Mouse (Mus musculus): ENCODE measurements at regions not wholly inside any gene's neighbourhood (a gene's known extent, or its start where the extent isn't known, plus 50 kb on each side); places are given as distances from the start of the nearest gene placed in this dataset.

DNA sequence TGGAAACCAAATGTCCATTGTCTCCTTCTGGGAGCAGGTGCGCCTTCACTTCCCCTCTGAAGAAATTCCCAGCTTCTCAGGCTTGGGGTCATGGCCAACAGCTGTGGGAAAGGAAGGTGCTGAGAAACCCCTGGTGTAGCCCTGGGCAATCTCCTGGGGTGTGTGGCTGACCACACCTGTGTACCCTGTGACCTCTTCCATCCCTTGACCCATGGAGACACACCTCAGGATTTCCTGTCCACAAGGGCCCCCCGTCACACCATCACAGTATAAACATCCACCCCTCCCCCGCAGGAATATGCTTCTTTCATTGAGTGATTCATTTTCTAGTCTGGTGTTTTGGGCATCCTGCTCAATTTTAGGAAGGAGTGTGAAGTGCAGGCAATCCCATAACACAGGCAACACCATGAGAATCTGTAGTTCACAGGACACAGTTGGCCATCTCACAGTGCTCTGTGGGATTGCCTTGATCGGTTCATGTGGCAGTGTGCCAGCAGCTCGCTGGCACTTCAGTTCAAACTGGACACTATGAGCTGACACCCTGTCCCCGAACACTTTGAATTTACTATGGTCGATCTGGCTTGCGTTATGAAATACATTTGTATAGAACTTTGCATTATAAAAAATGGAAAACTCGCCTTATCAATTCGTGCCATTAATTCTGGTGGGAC lies 291.1 kb upstream of the Igfbp3 start:
- H3K4me3 ChIP-seq: no peak overlapping the region
- H3K9me3 ChIP-seq: no peaks in the 10 kb centered on the region
- H3K36me3 ChIP-seq (replicated peaks): no peaks in the 10 kb centered on the region
- no peak overlapping the region for H3K27ac ChIP-seq (replicated peaks)
- H3K27me3 ChIP-seq (replicated peaks; ENCODE audit: low read depth, poor library complexity, severe bottlenecking): no peaks in the 10 kb centered on the region
- DNase-seq (ENCODE audit: low spot score): peak; percentile 10
- peaks cover 14% of the 10 kb centered on the region; the same call in 1 of the 2 replicates for H3K4me1 ChIP-seq
- WGBS: 86% methylated on average over 10 of the region's 10 CpGs

- Histone ChIP-seq H3K4me1 (peaks cover 14% of the 10 kb centered on the region; the same call in 1 of the 2 replicates), H3K27ac (replicated peaks) (no peak overlapping the region), H3K27me3 (replicated peaks; ENCODE audit: low read depth, poor library complexity, severe bottlenecking) (no peaks in the 10 kb centered on the region), H3K4me3 (no peak overlapping the region), H3K9me3 (no peaks in the 10 kb centered on the region), H3K36me3 (replicated peaks) (no peaks in the 10 kb centered on the region)
- no peak for DNase-seq (ENCODE audit: low spot score)
- WGBS: 64% methylated on average over 2 of the region's 2 CpGs
Observed at GRCm38 (mm10) chr11:7502679-7503078, 289.0 kb upstream of the Igfbp3 start.

GRCm38 (mm10) chr11:7502045-7502444 lies 288.3 kb upstream of the Igfbp3 start:
- no peaks in the 10 kb centered on the region for H3K36me3 ChIP-seq (replicated peaks)
- H3K4me3 ChIP-seq: no peak overlapping the region
- H3K9me3 ChIP-seq: no peaks in the 10 kb centered on the region
- DNase-seq (ENCODE audit: low spot score): no peak
- peaks cover 14% of the 10 kb centered on the region; the same call in 1 of the 2 replicates for H3K4me1 ChIP-seq
- no peaks in the 10 kb centered on the region for H3K27me3 ChIP-seq (replicated peaks; ENCODE audit: low read depth, poor library complexity, severe bottlenecking)
- no peak overlapping the region for H3K27ac ChIP-seq (replicated peaks)
- WGBS: 76% methylated on average over 2 of the region's 2 CpGs

DNA sequence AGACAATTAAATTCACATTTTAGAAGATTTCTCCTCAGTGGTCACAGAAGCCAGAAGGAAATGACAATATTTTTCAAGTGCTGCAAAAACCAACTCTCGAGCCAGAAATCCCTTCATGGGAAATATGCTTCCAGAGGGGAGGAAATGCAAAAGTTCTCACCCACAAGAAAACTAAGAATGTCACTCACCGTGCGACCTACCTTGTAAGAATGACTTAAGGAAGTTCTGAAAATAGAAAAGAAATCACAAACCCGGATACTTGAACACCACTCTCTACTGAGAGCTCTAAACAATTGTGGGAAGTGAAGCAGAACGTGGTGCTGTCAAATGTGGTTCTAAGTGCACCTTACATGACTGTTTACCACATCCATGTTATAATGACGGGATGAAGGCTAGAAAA lies 284.1 kb upstream of the Igfbp3 start:
- Histone ChIP-seq H3K9me3 (no peaks in the 10 kb centered on the region), H3K27me3 (replicated peaks; ENCODE audit: low read depth, poor library complexity, severe bottlenecking) (no peaks in the 10 kb centered on the region), H3K4me1 (0 out of 2 replicates have a peak, but pooled peaks cover 3% of the 10 kb centered on the region), H3K27ac (replicated peaks) (no peak overlapping the region), H3K4me3 (no peak overlapping the region), H3K36me3 (replicated peaks) (no peaks in the 10 kb centered on the region)
- no peak for DNase-seq (ENCODE audit: low spot score)
- 86% methylated on average over 6 of the region's 6 CpGs for WGBS

- DNase-seq (ENCODE audit: low spot score): no peak
- WGBS: 88% methylated on average over 7 of the region's 7 CpGs
- Histone ChIP-seq H3K4me3 (no peak overlapping the region), H3K4me1 (no peaks in the 10 kb centered on the region), H3K27me3 (replicated peaks; ENCODE audit: low read depth, poor library complexity, severe bottlenecking) (no peaks in the 10 kb centered on the region), H3K27ac (replicated peaks) (no peak overlapping the region), H3K9me3 (no peaks in the 10 kb centered on the region), H3K36me3 (replicated peaks) (no peaks in the 10 kb centered on the region)
Observed at GRCm38 (mm10) chr11:7473832-7474545, 260.3 kb upstream of the Igfbp3 start.

- DNase-seq (ENCODE audit: low spot score): no peak
- WGBS: 71% methylated on average over 1 of the region's 1 CpGs
- H3K4me1 ChIP-seq: no peaks in the 10 kb centered on the region
- H3K36me3 ChIP-seq (replicated peaks): no peaks in the 10 kb centered on the region
- H3K9me3 ChIP-seq: no peaks in the 10 kb centered on the region
- no peak overlapping the region for H3K4me3 ChIP-seq
- no peak overlapping the region for H3K27ac ChIP-seq (replicated peaks)
- no peaks in the 10 kb centered on the region for H3K27me3 ChIP-seq (replicated peaks; ENCODE audit: low read depth, poor library complexity, severe bottlenecking)
Observed at GRCm38 (mm10) chr11:7465522-7465921, 251.8 kb upstream of the Igfbp3 start.

GRCm38 (mm10) chr11:7461956-7462771 lies 248.4 kb upstream of the Igfbp3 start:
- 76% methylated on average over 6 of the region's 6 CpGs for WGBS
- H3K27me3 ChIP-seq (replicated peaks; ENCODE audit: low read depth, poor library complexity, severe bottlenecking): no peaks in the 10 kb centered on the region
- no peaks in the 10 kb centered on the region for H3K9me3 ChIP-seq
- H3K27ac ChIP-seq (replicated peaks): no peak overlapping the region
- H3K4me3 ChIP-seq: no peak overlapping the region
- DNase-seq (ENCODE audit: low spot score): no peak
- no peaks in the 10 kb centered on the region for H3K4me1 ChIP-seq
- H3K36me3 ChIP-seq (replicated peaks): no peaks in the 10 kb centered on the region

DNA sequence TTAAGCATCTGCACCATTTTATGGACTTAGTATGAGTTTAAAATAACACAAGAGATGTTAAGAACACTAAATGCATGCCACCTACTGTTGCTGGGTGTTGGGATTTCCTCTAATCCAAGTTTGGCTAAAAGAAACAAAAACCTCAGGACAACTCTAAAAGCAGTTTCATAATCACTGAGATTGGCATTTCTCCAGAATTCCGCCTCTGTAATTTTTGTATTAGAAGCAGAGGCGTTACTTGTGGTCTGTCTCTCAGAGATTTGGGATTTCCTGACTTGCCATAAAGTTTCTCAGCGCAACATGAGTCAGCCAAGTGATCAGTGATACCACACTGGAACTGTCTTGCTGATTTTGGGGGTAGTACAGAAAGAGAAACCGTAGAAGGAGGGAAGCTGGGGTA lies 238.0 kb upstream of the Igfbp3 start:
- no peaks in the 10 kb centered on the region for H3K27me3 ChIP-seq (replicated peaks; ENCODE audit: low read depth, poor library complexity, severe bottlenecking)
- no peak for DNase-seq (ENCODE audit: low spot score)
- H3K27ac ChIP-seq (replicated peaks): no peak overlapping the region
- H3K4me3 ChIP-seq: no peak overlapping the region
- H3K36me3 ChIP-seq (replicated peaks): no peaks in the 10 kb centered on the region
- H3K9me3 ChIP-seq: no peaks in the 10 kb centered on the region
- 87% methylated on average over 4 of the region's 4 CpGs for WGBS
- H3K4me1 ChIP-seq: no peaks in the 10 kb centered on the region

DNA sequence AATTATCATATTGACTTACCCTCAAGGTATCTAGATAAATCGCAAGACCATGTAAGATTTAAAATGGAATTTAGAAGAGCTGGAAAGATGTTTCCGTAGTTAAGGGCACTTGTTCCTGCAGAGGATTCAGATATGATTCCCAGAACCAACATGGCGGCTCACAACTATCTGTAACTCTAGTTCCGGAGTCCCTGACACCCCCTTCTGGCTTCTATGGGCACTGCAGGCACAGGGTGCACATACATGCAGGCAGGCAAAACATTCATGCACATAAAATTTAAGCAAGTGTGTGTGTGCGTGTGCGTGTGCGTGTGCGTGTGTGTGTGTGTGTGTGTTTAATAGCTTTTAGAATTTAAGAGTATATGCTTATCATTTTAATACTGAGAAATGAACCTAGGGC lies 230.8 kb upstream of the Igfbp3 start:
- Histone ChIP-seq H3K4me3 (no peak overlapping the region), H3K27me3 (replicated peaks; ENCODE audit: low read depth, poor library complexity, severe bottlenecking) (no peaks in the 10 kb centered on the region), H3K36me3 (replicated peaks) (no peaks in the 10 kb centered on the region), H3K27ac (replicated peaks) (no peak overlapping the region), H3K9me3 (no peaks in the 10 kb centered on the region), H3K4me1 (no peaks in the 10 kb centered on the region)
- no peak for DNase-seq (ENCODE audit: low spot score)
- 94% methylated on average over 8 of the region's 8 CpGs for WGBS

DNA sequence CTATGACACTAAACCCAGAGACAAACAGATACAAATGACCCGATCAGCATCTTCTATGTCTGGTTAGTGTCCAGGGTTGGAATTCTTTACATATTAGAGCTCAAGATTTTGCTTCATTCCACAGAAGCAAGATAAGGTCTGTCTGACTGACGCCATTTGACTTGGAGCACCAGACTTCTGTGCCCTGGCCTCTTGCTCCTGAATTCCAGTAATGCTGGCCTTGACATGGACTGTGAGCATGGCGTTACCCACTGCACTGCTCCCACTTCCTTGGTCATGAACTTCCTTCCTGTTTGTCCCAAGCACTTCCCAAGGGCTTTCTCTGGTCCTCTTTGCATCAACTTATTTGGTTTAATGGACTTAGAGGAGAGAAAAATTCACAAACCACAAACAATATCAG lies 225.6 kb upstream of the Igfbp3 start:
- Histone ChIP-seq H3K27me3 (replicated peaks; ENCODE audit: low read depth, poor library complexity, severe bottlenecking) (no peaks in the 10 kb centered on the region), H3K4me3 (no peak overlapping the region), H3K4me1 (no peaks in the 10 kb centered on the region), H3K36me3 (replicated peaks) (no peaks in the 10 kb centered on the region), H3K9me3 (no peaks in the 10 kb centered on the region), H3K27ac (replicated peaks) (no peak overlapping the region)
- DNase-seq (ENCODE audit: low spot score): no peak
- 90% methylated on average over 3 of the region's 3 CpGs for WGBS

- Histone ChIP-seq H3K4me3 (no peak overlapping the region), H3K9me3 (no peaks in the 10 kb centered on the region), H3K27ac (replicated peaks) (no peak overlapping the region), H3K27me3 (replicated peaks; ENCODE audit: low read depth, poor library complexity, severe bottlenecking) (no peaks in the 10 kb centered on the region), H3K4me1 (no peaks in the 10 kb centered on the region), H3K36me3 (replicated peaks) (no peaks in the 10 kb centered on the region)
- DNase-seq (ENCODE audit: low spot score): no peak
- WGBS: 94% methylated on average over 3 of the region's 3 CpGs
Observed at GRCm38 (mm10) chr11:7434591-7434990, 220.9 kb upstream of the Igfbp3 start.

DNA sequence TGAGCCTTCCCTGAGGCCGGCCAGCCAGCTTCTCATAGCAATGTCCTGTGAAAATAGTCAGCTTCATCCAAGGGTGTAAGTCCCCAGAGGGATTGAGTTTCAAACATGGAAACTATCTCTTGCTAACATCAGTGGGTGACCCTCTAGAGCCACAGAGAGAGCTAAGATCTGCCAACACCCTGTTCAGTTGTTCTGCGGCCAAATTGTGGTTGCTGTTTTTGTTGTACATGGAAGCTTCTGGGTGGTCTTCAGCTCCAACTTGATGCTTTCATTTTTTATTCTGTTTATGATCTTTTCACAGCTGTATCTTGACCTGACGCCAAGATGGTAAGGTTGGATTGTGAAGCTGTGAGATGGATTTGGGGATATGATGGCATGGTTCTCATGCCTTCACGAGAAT lies 214.0 kb upstream of the Igfbp3 start:
- H3K9me3 ChIP-seq: no peaks in the 10 kb centered on the region
- H3K36me3 ChIP-seq (replicated peaks): no peaks in the 10 kb centered on the region
- H3K4me3 ChIP-seq: no peak overlapping the region
- H3K27ac ChIP-seq (replicated peaks): no peak overlapping the region
- no peak for DNase-seq (ENCODE audit: low spot score)
- peaks cover 13% of the 10 kb centered on the region for H3K4me1 ChIP-seq
- WGBS: 88% methylated on average over 4 of the region's 4 CpGs
- H3K27me3 ChIP-seq (replicated peaks; ENCODE audit: low read depth, poor library complexity, severe bottlenecking): no peaks in the 10 kb centered on the region
